Mouse (Mus musculus) liver, embryonic 16.5 days (tissue): ENCODE measurements at regions not wholly inside any gene's neighbourhood (a gene's known extent, or its start where the extent isn't known, plus 50 kb on each side); places are given as distances from the start of the nearest gene placed in this dataset.

Experiments
- ATAC-seq: fragments of 200-750 bp; cut with Nextera tagmentation; 2 replicates; pipeline ENCODE4 v1.8.0; 2017; ENCODE audit warnings: low read depth, mild to moderate bottlenecking, moderate number of reproducible peaks, moderate library complexity
- H3K27ac ChIP-seq: fragments of 300-500 bp; sonication (generic); 2 replicates; pipeline ENCODE4 v1.5.1; 2014; ENCODE audit warnings: mild to moderate bottlenecking, low read length
- H3K27me3 ChIP-seq: fragments of 300-500 bp; sonication (generic); 2 replicates; pipeline ENCODE4 v1.6.1; 2014; ENCODE audit warnings: low read depth, low read length, mixed read lengths; ENCODE audit not compliant: control insufficient read depth, insufficient read depth
- H3K36me3 ChIP-seq: fragments of 300-500 bp; sonication (generic); 2 replicates; pipeline ENCODE4 v1.6.1; 2014; ENCODE audit warnings: mild to moderate bottlenecking; ENCODE audit not compliant: control insufficient read depth, insufficient read depth
- H3K4me1 ChIP-seq: fragments of 300-500 bp; sonication (generic); 2 replicates; pipeline ENCODE4 v1.6.1; 2014; ENCODE audit warnings: low read depth, low read length, mixed read lengths; ENCODE audit not compliant: control insufficient read depth
- H3K4me2 ChIP-seq: fragments of 300-500 bp; sonication (generic); 2 replicates; pipeline ENCODE4 v1.6.1; 2014; ENCODE audit warnings: low read depth, low read length, mixed read lengths
- H3K4me3 ChIP-seq: fragments of 300-500 bp; sonication (generic); 2 replicates; pipeline ENCODE4 v1.5.1; 2014; ENCODE audit warnings: low read depth, mild to moderate bottlenecking, low read length
- H3K9ac ChIP-seq: fragments of 300-500 bp; sonication (generic); 2 replicates; pipeline ENCODE4 v1.6.1; 2014; ENCODE audit warnings: low read depth, low read length
- H3K9me3 ChIP-seq: fragments of 300-500 bp; sonication (generic); replicated peaks from 2 replicates; pipeline ENCODE4 v1.6.1; 2016; ENCODE audit warnings: low read length; ENCODE audit not compliant: control insufficient read depth
- WGBS: fragments of 180-500 bp; shearing (Covaris S2); extraction: QIAGEN DNeasy Blood & Tissue Kit; methylation state at CpG from one replicate; pipeline ENCODE4 v1.1.7; 2014; ENCODE audit not compliant: insufficient replicate concordance; 5-methylcytosine and 5-hydroxymethylcytosine counted together

DNA sequence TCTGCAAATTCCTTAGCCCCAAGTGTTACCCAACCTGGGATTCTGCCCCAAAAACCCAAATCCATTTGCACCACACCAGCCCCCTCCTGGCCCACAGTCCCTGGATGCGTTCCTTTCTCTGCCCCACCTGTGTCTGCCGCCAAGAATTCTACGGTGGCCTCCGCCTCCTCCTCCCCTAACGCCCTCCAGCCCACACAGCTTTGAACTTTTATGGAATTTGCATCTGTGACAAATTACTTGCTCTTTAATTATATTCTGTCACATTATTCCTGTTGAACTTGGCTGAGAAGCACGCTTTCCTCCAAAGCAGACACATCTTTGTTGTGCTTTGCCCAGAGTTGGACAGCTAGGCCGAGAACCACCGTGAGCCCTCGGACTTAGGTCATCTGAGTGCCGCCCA lies 131.8 kb upstream of the Cops8 start:
- no peaks in the 10 kb centered on the region for H3K27me3 ChIP-seq
- no peak overlapping the region for H3K9ac ChIP-seq
- H3K9me3 ChIP-seq, result no peaks in the 10 kb centered on the region
- no peak overlapping the region for H3K27ac ChIP-seq
- H3K4me1 ChIP-seq, result no peaks in the 10 kb centered on the region
- no peak overlapping the region for H3K4me2 ChIP-seq
- WGBS, result 73% methylated on average over 10 of the region's 10 CpGs
- no peaks in the 10 kb centered on the region for H3K36me3 ChIP-seq
- H3K4me3 ChIP-seq, result no peak overlapping the region
- ATAC-seq, result no peak

DNA sequence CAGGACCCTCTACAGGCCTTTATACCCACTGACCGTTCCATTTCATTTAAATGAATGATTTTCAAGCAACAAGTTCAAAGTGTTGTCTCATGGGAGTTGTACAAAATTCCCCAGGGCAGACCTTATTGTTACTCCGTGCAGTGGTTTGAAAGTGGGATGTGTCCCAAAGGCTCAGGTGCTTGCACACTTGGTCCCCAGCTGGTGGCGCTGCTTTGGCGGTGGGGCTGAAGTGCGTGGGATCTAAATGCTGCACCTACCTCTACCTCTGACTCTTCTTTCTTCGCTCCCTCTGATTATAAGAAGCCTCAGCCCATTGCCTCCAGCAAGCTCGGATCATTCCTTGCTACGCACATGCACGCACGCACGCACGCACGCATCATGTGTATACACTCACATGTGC lies 131.0 kb upstream of the Cops8 start:
- ATAC-seq, result no peak
- no peak overlapping the region for H3K4me2 ChIP-seq
- no peak overlapping the region for H3K4me3 ChIP-seq
- no peak overlapping the region for H3K9ac ChIP-seq
- H3K4me1 ChIP-seq, result no peaks in the 10 kb centered on the region
- no peaks in the 10 kb centered on the region for H3K36me3 ChIP-seq
- WGBS, result 75% methylated on average over 13 of the region's 13 CpGs
- no peaks in the 10 kb centered on the region for H3K9me3 ChIP-seq
- no peak overlapping the region for H3K27ac ChIP-seq
- no peaks in the 10 kb centered on the region for H3K27me3 ChIP-seq

DNA sequence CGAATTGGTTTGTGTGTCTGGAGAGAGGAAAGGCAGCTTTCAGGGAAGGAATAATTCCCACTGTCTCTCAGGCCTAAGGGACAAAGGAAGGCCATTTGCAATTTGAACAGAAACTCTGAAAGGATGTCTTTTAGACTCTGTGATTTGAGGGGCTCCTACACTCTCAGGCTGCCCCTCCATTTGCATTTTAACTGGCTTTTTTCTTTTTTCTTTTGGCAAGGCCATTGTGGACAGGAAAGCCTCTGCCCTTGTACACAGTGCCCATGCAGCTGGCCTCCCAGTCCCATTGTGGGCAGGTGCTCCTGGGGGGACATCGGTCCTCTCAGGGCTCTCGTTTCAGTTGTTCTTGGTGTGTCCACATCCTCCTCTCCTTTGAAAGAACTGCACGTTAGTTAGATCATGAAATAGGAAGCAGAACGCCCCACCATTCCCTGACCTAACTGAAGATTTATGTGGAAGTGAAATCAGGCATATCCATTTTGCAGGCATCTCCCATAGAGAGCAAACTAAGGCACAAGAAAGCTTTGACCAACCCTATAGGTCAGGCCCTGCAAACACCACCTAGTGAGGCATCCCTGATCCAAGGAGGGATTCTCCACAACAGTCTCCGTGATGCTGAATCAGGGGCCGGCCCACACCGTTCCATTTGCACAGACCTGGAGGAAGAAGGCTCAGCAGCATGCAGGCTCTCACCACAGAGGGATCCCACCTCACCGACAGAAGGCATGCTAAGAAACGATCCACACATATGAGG lies 127.5 kb upstream of the Cops8 start:
- no peak for ATAC-seq
- 67% methylated on average over 10 of the region's 10 CpGs for WGBS
- Histone ChIP-seq H3K4me3 (no peak overlapping the region), H3K36me3 (no peaks in the 10 kb centered on the region), H3K9me3 (no peaks in the 10 kb centered on the region), H3K27me3 (no peaks in the 10 kb centered on the region), H3K4me1 (no peaks in the 10 kb centered on the region), H3K9ac (no peak overlapping the region), H3K4me2 (no peak overlapping the region), H3K27ac (no peak overlapping the region)

DNA sequence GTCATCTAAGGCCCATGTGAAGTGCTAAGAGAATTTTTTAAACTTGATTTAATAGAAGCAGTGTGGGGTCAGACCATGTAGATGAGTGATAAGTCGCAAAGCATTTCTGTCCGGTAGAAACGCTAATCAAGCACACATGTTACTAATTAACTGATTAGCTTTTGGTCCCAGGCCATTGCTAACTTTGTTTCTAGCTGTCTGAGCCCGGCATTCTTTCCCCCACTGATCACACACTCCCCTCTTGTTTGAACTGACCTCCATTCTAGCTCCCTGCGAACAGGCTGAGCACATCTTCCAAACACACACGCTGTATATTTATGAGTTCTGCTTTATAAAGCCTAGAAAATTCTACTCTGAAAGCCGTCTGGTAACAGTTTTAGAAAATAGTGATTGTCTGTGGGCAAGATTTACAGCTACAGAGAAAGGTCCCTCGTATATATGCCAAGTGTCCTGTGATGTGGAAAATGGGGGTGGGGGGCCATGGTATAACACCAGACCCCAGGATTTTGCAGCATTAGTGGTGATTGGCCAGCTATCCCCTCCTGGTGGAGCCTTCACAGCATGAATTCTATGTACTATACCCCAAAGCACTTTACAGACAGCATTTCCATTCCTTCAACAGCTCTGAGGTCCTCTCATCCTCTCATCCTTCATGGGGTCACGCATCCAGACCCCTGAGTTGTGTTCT lies 126.1 kb upstream of the Cops8 start:
- 44% methylated on average over 9 of the region's 9 CpGs for WGBS
- no peak for ATAC-seq

DNA sequence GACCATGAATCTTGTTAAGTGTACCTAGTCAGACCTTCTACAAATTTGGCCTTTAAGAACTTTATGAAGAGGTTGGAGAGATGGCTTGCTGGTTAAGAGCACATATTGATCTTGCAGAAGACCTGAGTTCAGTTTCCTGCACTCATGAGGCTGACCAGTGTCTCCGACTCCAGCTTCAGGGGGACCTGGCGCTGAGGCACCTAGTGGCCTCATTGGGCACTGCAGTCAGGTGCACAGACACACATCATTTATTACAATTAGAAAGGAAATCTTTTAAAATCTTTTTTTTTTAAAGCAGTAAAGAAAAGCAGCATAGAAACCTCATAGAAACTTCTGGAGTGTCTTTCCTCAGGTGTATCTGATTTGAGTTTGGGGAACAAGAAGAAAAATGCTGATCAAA lies 123.9 kb upstream of the Cops8 start:
- no peak for ATAC-seq
- Histone ChIP-seq H3K4me2 (no peak overlapping the region), H3K9ac (no peak overlapping the region), H3K9me3 (no peaks in the 10 kb centered on the region), H3K4me3 (no peak overlapping the region), H3K27ac (no peak overlapping the region), H3K36me3 (no peaks in the 10 kb centered on the region), H3K4me1 (no peaks in the 10 kb centered on the region), H3K27me3 (no peaks in the 10 kb centered on the region)
- 73% methylated on average over 2 of the region's 2 CpGs for WGBS

More for the DNA sequence above, 126.1 kb upstream of the Cops8 start:
- Histone ChIP-seq H3K27ac (no peak overlapping the region), H3K4me1 (no peaks in the 10 kb centered on the region), H3K9ac (no peak overlapping the region), H3K36me3 (no peaks in the 10 kb centered on the region), H3K4me2 (no peak overlapping the region), H3K4me3 (no peak overlapping the region), H3K27me3 (no peaks in the 10 kb centered on the region), H3K9me3 (no peaks in the 10 kb centered on the region)

DNA sequence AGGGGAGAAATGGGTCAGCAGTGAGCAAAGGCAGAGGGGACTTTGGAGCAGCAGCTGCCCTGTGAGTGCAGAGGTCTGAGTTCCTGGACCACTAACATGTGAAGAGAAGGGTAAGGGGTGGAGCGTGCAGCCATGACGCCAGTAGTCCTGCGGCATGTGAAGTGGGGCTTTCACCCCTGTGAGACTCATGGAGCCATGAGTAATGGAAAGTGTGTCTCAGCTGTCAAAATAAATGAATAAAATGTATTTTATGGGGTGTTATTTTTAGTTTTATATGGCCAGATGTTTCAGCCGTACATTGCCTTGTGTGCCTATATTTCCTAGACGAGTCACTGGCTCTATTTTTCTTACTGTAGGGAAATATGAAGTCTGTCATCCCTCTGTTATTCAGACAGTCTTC lies 121.5 kb upstream of the Cops8 start:
- Histone ChIP-seq H3K4me2 (no peak overlapping the region), H3K36me3 (no peaks in the 10 kb centered on the region), H3K4me3 (no peak overlapping the region), H3K9ac (no peak overlapping the region), H3K27me3 (no peaks in the 10 kb centered on the region), H3K27ac (no peak overlapping the region), H3K9me3 (no peaks in the 10 kb centered on the region), H3K4me1 (no peaks in the 10 kb centered on the region)
- 80% methylated on average over 5 of the region's 5 CpGs for WGBS
- ATAC-seq, result no peak

DNA sequence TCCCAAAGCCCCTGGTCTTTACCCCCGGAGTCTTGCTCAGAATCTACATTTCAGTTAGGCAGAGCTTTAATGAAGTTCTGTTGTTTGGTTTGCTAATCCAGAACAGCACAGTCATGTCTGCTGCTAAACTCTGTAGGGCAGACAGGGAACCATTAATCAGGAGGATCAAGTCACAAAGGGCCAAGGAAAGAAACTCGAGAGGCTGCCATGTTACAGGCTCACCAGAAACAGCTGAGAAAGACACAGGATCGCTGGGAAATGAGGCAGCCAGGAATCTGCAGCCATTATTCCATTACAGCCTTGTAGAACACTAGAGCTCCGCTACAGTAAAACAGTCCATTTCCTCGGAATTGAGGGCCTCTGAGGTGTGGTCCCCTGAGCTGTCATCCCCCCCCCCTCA lies 121.1 kb upstream of the Cops8 start:
- no peak for ATAC-seq
- Histone ChIP-seq H3K27ac (no peak overlapping the region), H3K4me2 (no peak overlapping the region), H3K36me3 (no peaks in the 10 kb centered on the region), H3K9me3 (no peaks in the 10 kb centered on the region), H3K4me3 (no peak overlapping the region), H3K9ac (no peak overlapping the region), H3K27me3 (no peaks in the 10 kb centered on the region), H3K4me1 (no peaks in the 10 kb centered on the region)
- WGBS, result 56% methylated on average over 5 of the region's 5 CpGs

DNA sequence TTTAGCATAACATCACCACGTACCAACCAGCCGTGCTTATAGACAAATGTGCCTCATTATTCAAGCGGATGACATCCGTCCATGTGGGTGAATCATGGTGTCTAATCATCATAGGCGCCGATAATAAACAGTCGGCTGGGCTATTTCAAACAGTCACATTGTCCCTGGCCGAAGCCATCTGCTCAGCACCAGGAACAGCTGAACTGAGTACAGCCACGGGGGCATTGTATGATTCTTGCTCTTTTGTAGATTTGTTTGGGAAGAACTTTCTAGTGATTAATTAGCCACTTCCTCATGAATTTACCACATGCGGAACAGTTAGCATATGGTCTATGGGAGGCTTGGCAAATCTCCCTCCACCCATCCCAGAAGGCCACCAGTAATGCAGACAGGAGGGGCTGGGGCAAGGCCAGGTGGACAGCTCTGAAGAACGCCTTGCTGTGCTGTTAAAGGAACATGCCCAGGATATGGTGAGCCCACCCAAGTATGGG lies 116.4 kb upstream of the Cops8 start:
- no peak for ATAC-seq
- 58% methylated on average over 11 of the region's 11 CpGs for WGBS

DNA sequence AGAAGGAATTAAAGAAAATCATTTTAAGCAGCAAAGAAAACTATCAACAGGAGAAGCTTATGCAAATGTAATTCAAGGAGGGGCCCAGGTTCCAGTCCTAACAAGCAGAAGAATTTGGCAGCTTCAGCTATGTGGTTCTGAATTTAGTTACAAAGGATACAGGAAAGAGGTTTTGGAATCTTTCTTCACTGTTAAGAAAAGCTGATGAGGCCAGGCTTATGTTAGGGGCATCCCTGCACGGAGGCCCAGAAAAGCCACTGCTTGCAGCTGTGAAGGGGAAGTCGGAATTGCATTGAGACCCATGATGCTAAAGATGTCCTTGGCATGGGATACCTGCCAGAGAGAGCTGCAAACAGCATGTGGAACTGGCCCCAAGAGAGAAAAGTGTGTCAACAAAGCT lies 114.9 kb upstream of the Cops8 start:
- H3K4me3 ChIP-seq, result no peak overlapping the region
- H3K27me3 ChIP-seq, result no peaks in the 10 kb centered on the region
- no peaks in the 10 kb centered on the region for H3K36me3 ChIP-seq
- 54% methylated on average over 2 of the region's 2 CpGs for WGBS
- H3K4me2 ChIP-seq, result no peak overlapping the region
- H3K9me3 ChIP-seq, result no peaks in the 10 kb centered on the region
- no peak overlapping the region for H3K9ac ChIP-seq
- ATAC-seq, result no peak
- no peaks in the 10 kb centered on the region for H3K4me1 ChIP-seq
- no peak overlapping the region for H3K27ac ChIP-seq

More for the DNA sequence above, 116.4 kb upstream of the Cops8 start:
- Histone ChIP-seq H3K4me2 (no peak overlapping the region), H3K9ac (no peak overlapping the region), H3K27me3 (no peaks in the 10 kb centered on the region), H3K4me1 (no peaks in the 10 kb centered on the region), H3K36me3 (no peaks in the 10 kb centered on the region), H3K27ac (no peak overlapping the region), H3K9me3 (no peaks in the 10 kb centered on the region), H3K4me3 (no peak overlapping the region)
